Mouse (Mus musculus) neural tube, embryonic 13.5 days (tissue): ENCODE results near the gene Ankrd13a. TPM values are rescaled to one million over a fixed set of nuclear protein-coding genes. Genes with fewer than 3 reads are reported as not detected.
A peak's percentile ranks its signal among the peaks of the same experiment; 100 is the strongest.
"Not testable (repeated sequence)": the region's sequence is repeated elsewhere in the genome, so short reads cannot be mapped to it uniquely, and the experiment has no call there.

ENCODE experiments used
- ATAC-seq: fragments of 200-750 bp; cut with Nextera tagmentation; 2 replicates; pipeline ENCODE4 v1.8.0; 2017; ENCODE audit warnings: low read depth, mild to moderate bottlenecking, moderate TSS enrichment, moderate library complexity
- H3K27ac ChIP-seq: fragments of 300-500 bp; sonication (generic); replicated peaks from 2 replicates; pipeline ENCODE4 v1.5.1; 2015; ENCODE audit warnings: moderate library complexity, mild to moderate bottlenecking, inconsistent platforms
- H3K27me3 ChIP-seq: fragments of 300-500 bp; sonication (generic); 2 replicates; pipeline ENCODE4 v1.6.1; 2015; ENCODE audit warnings: mild to moderate bottlenecking, inconsistent platforms
- H3K36me3 ChIP-seq: fragments of 300-500 bp; sonication (generic); 2 replicates; pipeline ENCODE4 v1.6.1; 2015; ENCODE audit warnings: mild to moderate bottlenecking, inconsistent platforms
- H3K4me1 ChIP-seq: fragments of 300-500 bp; sonication (generic); replicated peaks from 2 replicates; pipeline ENCODE4 v1.6.1; 2015; ENCODE audit warnings: inconsistent platforms
- H3K4me2 ChIP-seq: fragments of 300-500 bp; sonication (generic); 2 replicates; pipeline ENCODE4 v1.6.1; 2015; ENCODE audit warnings: inconsistent platforms, mild to moderate bottlenecking, moderate library complexity
- H3K4me3 ChIP-seq: fragments of 300-500 bp; sonication (generic); 2 replicates; pipeline ENCODE4 v1.5.1; 2015; ENCODE audit warnings: mild to moderate bottlenecking, inconsistent platforms
- H3K9ac ChIP-seq: fragments of 300-500 bp; sonication (generic); 2 replicates; pipeline ENCODE4 v1.6.1; 2015; ENCODE audit warnings: moderate library complexity, mild to moderate bottlenecking, inconsistent platforms
- H3K9me3 ChIP-seq: fragments of 300-500 bp; sonication (generic); 2 replicates; pipeline ENCODE4 v1.6.1; 2016; ENCODE audit warnings: inconsistent platforms
- WGBS: fragments of 180-500 bp; shearing (Covaris S2); methylation state at CpG from one replicate; pipeline ENCODE4 v1.1.7; 2015; 5-methylcytosine and 5-hydroxymethylcytosine counted together
- polyA plus RNA-seq: library from polyadenylated mRNA; unstranded; fragments of >200 nt; fragmentation: Nextera tagmentation; extraction: Ambion mirVana; gene quantifications from 2 replicates; pipeline ENCODE4 v1.2.1, GENCODE M21; 2015

Ankrd13a gene
- polyA plus RNA-seq, 1 experiment from 2014 or later = 52.0 TPM

- peak within 1 kb of the TSS; percentile 91 for H3K27ac ChIP-seq
- H3K27me3 ChIP-seq = no peaks in the 10 kb centered on the region
- H3K36me3 ChIP-seq = peaks cover 5% of the 10 kb centered on the region
- peaks cover 17% of the 10 kb centered on the region for H3K4me1 ChIP-seq
- peak within 1 kb of the TSS; percentile 62 for H3K4me2 ChIP-seq
- peak; percentile 87 for ATAC-seq
- peak within 1 kb of the TSS; percentile 92 for H3K9ac ChIP-seq
- H3K9me3 ChIP-seq = 0 out of 2 replicates have a peak, but pooled peaks cover 3% of the 10 kb centered on the region
- WGBS = 7% methylated on average over 53 of the region's 53 CpGs
- H3K4me3 ChIP-seq = peak within 1 kb of the TSS; percentile 77
Measured at GRCm38 (mm10) chr5:114822796-114823688, 48.6 kb downstream of the Ankrd13a start, which contains the start of gene 1500011B03Rik. 1500011B03Rik (minus strand) TSS chr5:114823468.

- ATAC-seq = peak; percentile 37; the same call in 1 of the 2 replicates
- 0 out of 2 replicates have a peak overlapping the region, but pooled peaks have one; percentile 77 for H3K4me3 ChIP-seq
- H3K27me3 ChIP-seq = no peaks in the 10 kb centered on the region
- peaks cover 17% of the 10 kb centered on the region for H3K4me1 ChIP-seq
- H3K4me2 ChIP-seq = no peak overlapping the region
- 0 out of 2 replicates have a peak, but pooled peaks cover 3% of the 10 kb centered on the region for H3K9me3 ChIP-seq
- H3K9ac ChIP-seq = no peak overlapping the region
- WGBS = 17% methylated on average over 9 of the region's 9 CpGs
- H3K36me3 ChIP-seq = peaks cover 5% of the 10 kb centered on the region
- no peak overlapping the region for H3K27ac ChIP-seq
Measured at GRCm38 (mm10) chr5:114824197-114824596, 49.7 kb downstream of the Ankrd13a start.

- WGBS = 9% methylated on average over 27 of the region's 27 CpGs
- Histone ChIP-seq H3K27me3 (no peaks in the 10 kb centered on the region), H3K27ac (peak overlapping the region; percentile 52), H3K4me2 (peak overlapping the region; percentile 60), H3K4me1 (peaks cover 17% of the 10 kb centered on the region), H3K9ac (peak overlapping the region; percentile 56), H3K9me3 (0 out of 2 replicates have a peak, but pooled peaks cover 3% of the 10 kb centered on the region), H3K36me3 (peaks cover 5% of the 10 kb centered on the region), H3K4me3 (peak overlapping the region; percentile 35)
- ATAC-seq = peak; percentile 58
Measured at GRCm38 (mm10) chr5:114825978-114826691, 51.7 kb downstream of the Ankrd13a start.

- WGBS = 87% methylated on average over 12 of the region's 12 CpGs
Measured at GRCm38 (mm10) chr5:114827427-114827826, 53.0 kb downstream of the Ankrd13a start.

GRCm38 (mm10) chr5:114829740-114830139, 55.3 kb downstream of the Ankrd13a start:
- Histone ChIP-seq H3K4me1 (peaks cover 10% of the 10 kb centered on the region), H3K9ac (no peak overlapping the region), H3K4me2 (no peak overlapping the region), H3K4me3 (no peak overlapping the region), H3K9me3 (no peaks in the 10 kb centered on the region), H3K27me3 (no peaks in the 10 kb centered on the region), H3K27ac (no peak overlapping the region), H3K36me3 (no peaks in the 10 kb centered on the region)
- ATAC-seq = no peak
- WGBS = 69% methylated on average over 3 of the region's 3 CpGs

More at GRCm38 (mm10) chr5:114827427-114827826, 53.0 kb downstream of the Ankrd13a start:
- H3K9ac ChIP-seq = no peak overlapping the region
- H3K4me3 ChIP-seq = no peak overlapping the region
- no peak overlapping the region for H3K27ac ChIP-seq
- peaks cover 15% of the 10 kb centered on the region for H3K4me1 ChIP-seq
- no peak overlapping the region for H3K4me2 ChIP-seq
- ATAC-seq = no peak
- H3K9me3 ChIP-seq = no peaks in the 10 kb centered on the region
- H3K36me3 ChIP-seq = no peaks in the 10 kb centered on the region
- H3K27me3 ChIP-seq = no peaks in the 10 kb centered on the region

- Histone ChIP-seq H3K36me3 (no peaks in the 10 kb centered on the region), H3K9me3 (no peaks in the 10 kb centered on the region), H3K27me3 (no peaks in the 10 kb centered on the region), H3K4me3 (no peak overlapping the region), H3K27ac (no peak overlapping the region), H3K9ac (no peak overlapping the region), H3K4me1 (peaks cover 5% of the 10 kb centered on the region), H3K4me2 (no peak overlapping the region)
- 72% methylated on average over 12 of the region's 12 CpGs for WGBS
- no peak for ATAC-seq
Measured at GRCm38 (mm10) chr5:114836886-114837285, 62.4 kb downstream of the Ankrd13a start.

GRCm38 (mm10) chr5:114840481-114840880, 66.0 kb downstream of the Ankrd13a start:
- H3K4me3 ChIP-seq, H3K4me2 ChIP-seq, H3K27ac ChIP-seq, ATAC-seq, H3K9ac ChIP-seq, H3K36me3 ChIP-seq, H3K27me3 ChIP-seq, H3K9me3 ChIP-seq: not testable (repeated sequence)
- WGBS = 61% methylated on average over 5 of the region's 5 CpGs
- peaks cover 26% of the 10 kb centered on the region for H3K4me1 ChIP-seq

- not testable (repeated sequence) for H3K9ac ChIP-seq, H3K4me3 ChIP-seq, H3K4me2 ChIP-seq, H3K9me3 ChIP-seq, H3K27me3 ChIP-seq, H3K36me3 ChIP-seq
- WGBS = 59% methylated on average over 3 of the region's 3 CpGs
- 0 out of 2 replicates have a peak, but pooled peaks have one; percentile 62 for ATAC-seq
- H3K27ac ChIP-seq = peak overlapping the region; percentile 28; the same call in 1 of the 2 replicates
- peaks cover 26% of the 10 kb centered on the region for H3K4me1 ChIP-seq
Measured at GRCm38 (mm10) chr5:114842155-114842554, 67.7 kb downstream of the Ankrd13a start.

- Histone ChIP-seq H3K9ac (no peak overlapping the region), H3K36me3 (no peaks in the 10 kb centered on the region), H3K4me3 (no peak overlapping the region), H3K27me3 (no peaks in the 10 kb centered on the region), H3K27ac (peak overlapping the region; percentile 49; the same call in 1 of the 2 replicates), H3K4me1 (peaks cover 26% of the 10 kb centered on the region), H3K9me3 (no peaks in the 10 kb centered on the region), H3K4me2 (no peak overlapping the region)
- 68% methylated on average over 5 of the region's 5 CpGs for WGBS
- 0 out of 2 replicates have a peak, but pooled peaks have one; percentile 57 for ATAC-seq
Measured at GRCm38 (mm10) chr5:114842674-114843073, 68.2 kb downstream of the Ankrd13a start.

GRCm38 (mm10) chr5:114844371-114844770, 69.9 kb downstream of the Ankrd13a start:
- H3K9ac ChIP-seq, H3K27me3 ChIP-seq, H3K36me3 ChIP-seq, H3K4me2 ChIP-seq, H3K4me3 ChIP-seq, H3K27ac ChIP-seq, ATAC-seq, H3K9me3 ChIP-seq: not testable (repeated sequence)
- H3K4me1 ChIP-seq = peaks cover 26% of the 10 kb centered on the region
- WGBS = 49% methylated on average over 2 of the region's 2 CpGs

- 90% methylated on average over 20 of the region's 20 CpGs for WGBS
- Histone ChIP-seq H3K36me3 (no peaks in the 10 kb centered on the region), H3K9ac (no peak overlapping the region), H3K27ac (no peak overlapping the region), H3K4me2 (no peak overlapping the region), H3K27me3 (no peaks in the 10 kb centered on the region), H3K9me3 (no peaks in the 10 kb centered on the region), H3K4me3 (no peak overlapping the region), H3K4me1 (no peaks in the 10 kb centered on the region)
- no peak for ATAC-seq
Measured at GRCm38 (mm10) chr5:114851565-114852236, 77.2 kb downstream of the Ankrd13a start.
